Mouse (Mus musculus) brain, embryonic 14.5 days (tissue): ENCODE measurements around the gene Gm9508.

Source experiments
- CTCF ChIP-seq: fragments of 200-500 bp; IDR thresholded peaks from 2 replicates; pipeline ENCODE4 v1.5.1; 2012; ENCODE audit warnings: inconsistent platforms, mild to moderate bottlenecking, moderate library complexity, borderline replicate concordance; ENCODE audit not compliant: insufficient read depth, insufficient read length; ENCODE audit errors: extremely low read depth
- POLR2A ChIP-seq: fragments of 200-500 bp; IDR thresholded peaks from 2 replicates; pipeline ENCODE4 v1.6.1; 2012; ENCODE audit warnings: mild to moderate bottlenecking, inconsistent platforms, borderline replicate concordance; ENCODE audit not compliant: poor library complexity, insufficient read depth, insufficient read length, severe bottlenecking; ENCODE audit errors: extremely low read depth

- TF ChIP-seq CTCF, result no peak
- TF ChIP-seq POLR2A, result no peak
These were observed at the start of gene Gm9508 for GRCm38 (mm10) chr10:77697133-77697532.
